Mouse (Mus musculus): ENCODE results near the gene Cuedc1. TPM values are rescaled to one million over a fixed set of nuclear protein-coding genes. Genes with fewer than 3 reads are reported as not detected.
A peak's percentile ranks its signal among the peaks of the same experiment; 100 is the strongest.

Cuedc1 gene
- polyA plus RNA-seq, 1 experiment from 2014 or later: 40.5 TPM

DNA sequence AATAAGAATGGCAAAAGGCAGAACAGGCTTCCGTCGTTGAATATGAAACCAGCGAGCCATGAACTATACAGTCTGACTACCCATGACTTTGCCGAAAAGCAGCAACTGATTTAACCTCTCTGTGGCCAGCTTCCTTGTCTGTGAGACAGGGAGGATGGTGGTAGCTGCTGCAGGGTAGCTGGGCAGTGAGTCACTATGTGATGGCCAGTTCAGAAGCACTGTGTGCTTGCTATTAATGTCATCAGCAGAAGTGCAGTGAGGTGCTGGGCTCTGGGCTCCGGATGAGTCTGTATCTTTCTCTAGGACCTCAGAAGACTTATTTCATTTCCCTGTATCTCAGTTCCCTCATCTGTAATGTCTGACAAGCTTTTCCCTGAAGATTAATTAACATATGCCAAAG is 7.6 kb upstream of the Cuedc1 start:
- H3K9me3 ChIP-seq: no peaks in the 10 kb centered on the region
- H3K4me1 ChIP-seq: peaks cover 31% of the 10 kb centered on the region
- H3K4me3 ChIP-seq: no peak overlapping the region
- no peaks in the 10 kb centered on the region for H3K27me3 ChIP-seq
- 0 out of 2 replicates have a peak, but pooled peaks cover 4% of the 10 kb centered on the region for H3K36me3 ChIP-seq
- H3K4me2 ChIP-seq (replicated peaks): no peak overlapping the region
- WGBS: 76% methylated on average over 5 of the region's 5 CpGs
- no peak for ATAC-seq (ENCODE audit: low FRiP score, low read depth)
- no peak overlapping the region for H3K9ac ChIP-seq (replicated peaks)
- no peak overlapping the region for H3K27ac ChIP-seq (replicated peaks)

DNA sequence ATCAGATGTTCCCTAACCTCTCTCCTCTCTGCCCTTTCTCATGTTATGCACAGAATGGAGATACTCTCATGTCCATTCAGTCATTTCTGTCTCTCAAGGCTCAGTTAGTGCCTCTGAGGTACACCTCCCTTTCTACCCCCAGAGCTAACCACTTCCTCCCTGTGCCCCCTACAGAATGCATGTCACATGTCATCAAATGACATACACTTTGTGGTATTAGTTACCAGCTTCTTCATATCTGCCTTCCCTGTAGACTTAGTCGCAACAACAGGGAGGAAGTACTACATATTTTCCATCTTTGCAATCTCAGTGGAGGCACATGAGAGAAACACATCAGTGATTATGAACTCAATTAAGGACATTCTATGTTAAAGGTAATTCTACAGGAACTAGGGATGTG is 5.9 kb upstream of the Cuedc1 start:
- Histone ChIP-seq H3K4me1 (peaks cover 20% of the 10 kb centered on the region), H3K9ac (replicated peaks) (no peak overlapping the region), H3K4me3 (no peak overlapping the region), H3K27me3 (peaks cover 6% of the 10 kb centered on the region), H3K36me3 (no peaks in the 10 kb centered on the region), H3K4me2 (replicated peaks) (no peak overlapping the region), H3K27ac (replicated peaks) (no peak overlapping the region), H3K9me3 (no peaks in the 10 kb centered on the region)
- no peak for ATAC-seq (ENCODE audit: low FRiP score, low read depth)
- WGBS: 91% methylated on average over 1 of the region's 1 CpGs

- 19% methylated on average over 4 of the region's 4 CpGs for WGBS
- Histone ChIP-seq H3K27me3 (peaks cover 18% of the 10 kb centered on the region), H3K4me2 (replicated peaks) (0 out of 2 replicates have a peak overlapping the region, but pooled peaks have one; percentile 61), H3K9me3 (no peaks in the 10 kb centered on the region), H3K36me3 (no peaks in the 10 kb centered on the region), H3K27ac (replicated peaks) (no peak overlapping the region), H3K4me1 (peaks cover 33% of the 10 kb centered on the region), H3K9ac (replicated peaks) (0 out of 2 replicates have a peak overlapping the region, but pooled peaks have one; percentile 31), H3K4me3 (no peak overlapping the region)
- no peak for ATAC-seq (ENCODE audit: low FRiP score, low read depth)
These were observed 685 bp upstream of the Cuedc1 start for GRCm38 (mm10) chr11:88097173-88097572.

DNA sequence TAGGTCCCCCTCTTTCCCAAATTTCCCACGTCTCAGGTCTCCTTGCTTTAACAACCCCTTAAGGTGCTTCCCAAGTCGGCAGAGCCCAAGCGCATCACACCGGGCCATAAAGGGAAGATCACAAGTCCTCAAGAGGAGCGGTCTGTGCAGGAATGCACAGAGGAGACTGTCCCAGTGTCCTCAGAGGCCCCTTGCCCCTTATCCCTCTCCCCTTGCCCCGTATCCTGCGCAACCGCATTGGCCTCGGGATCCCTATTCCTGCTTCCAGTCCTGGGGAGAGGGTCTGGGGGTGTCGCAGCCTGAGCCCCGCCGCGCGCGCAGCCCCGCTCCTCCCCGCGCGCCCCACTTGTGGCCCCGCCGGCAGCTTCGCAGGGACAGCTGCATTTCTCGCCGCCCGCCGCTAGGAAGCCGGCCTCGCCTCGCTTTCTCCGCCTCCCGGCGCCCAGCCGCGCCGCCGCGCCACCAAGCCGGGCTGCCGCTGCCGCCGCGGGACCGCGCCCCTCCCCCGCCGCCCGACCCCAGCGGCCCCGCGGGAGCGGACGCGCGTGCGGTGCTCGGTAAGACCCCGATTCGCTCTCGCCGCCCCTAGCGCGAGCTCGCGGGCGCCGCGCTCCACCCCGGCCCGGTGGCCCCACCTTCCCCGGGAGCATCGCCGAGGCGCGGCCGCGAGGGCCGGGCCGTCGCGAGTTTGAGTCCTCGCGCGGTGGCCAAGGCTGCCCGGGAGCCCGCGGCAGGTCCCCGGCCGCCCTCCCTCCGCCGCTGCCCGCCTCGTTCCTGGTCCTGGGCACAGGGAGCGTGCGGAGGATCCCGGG is 1.1 kb downstream of the Cuedc1 start:
- Histone ChIP-seq H3K27me3 (peaks cover 18% of the 10 kb centered on the region), H3K9ac (replicated peaks) (peak overlapping the region; percentile 96), H3K36me3 (no peaks in the 10 kb centered on the region), H3K4me1 (peaks cover 33% of the 10 kb centered on the region), H3K4me2 (replicated peaks) (peak overlapping the region; percentile 61), H3K4me3 (peak overlapping the region; percentile 83), H3K9me3 (no peaks in the 10 kb centered on the region), H3K27ac (replicated peaks) (peak overlapping the region; percentile 91)
- peak; percentile 77 for ATAC-seq (ENCODE audit: low FRiP score, low read depth)
- under 1% methylated on average over 95 of the region's 95 CpGs for WGBS

DNA sequence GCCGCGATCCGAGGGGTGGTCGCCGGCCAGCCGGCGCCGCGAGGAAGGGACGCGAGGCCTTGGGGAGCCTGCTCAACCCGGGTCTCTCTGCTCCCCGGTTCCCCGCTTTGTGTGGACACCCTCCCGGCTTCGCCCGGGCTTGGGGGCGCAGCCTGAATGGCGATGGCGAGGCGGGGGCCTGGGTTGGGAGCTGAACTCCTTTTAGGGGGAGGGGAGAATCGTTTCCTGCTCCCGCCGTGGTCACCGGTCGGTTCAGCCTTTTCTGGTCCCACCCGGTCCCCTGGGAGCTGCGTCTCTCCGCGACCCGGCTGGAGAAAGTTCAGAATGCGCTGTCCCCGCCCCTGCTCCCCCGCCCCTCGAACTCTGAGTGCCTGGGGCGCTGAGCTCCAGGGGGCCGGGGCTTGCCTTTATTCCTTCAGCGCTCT is 1.8 kb downstream of the Cuedc1 start:
- peak overlapping the region; percentile 61 for H3K4me2 ChIP-seq (replicated peaks)
- H3K4me1 ChIP-seq: peaks cover 33% of the 10 kb centered on the region
- peak overlapping the region; percentile 83 for H3K4me3 ChIP-seq
- no peaks in the 10 kb centered on the region for H3K9me3 ChIP-seq
- WGBS: under 1% methylated on average over 38 of the region's 38 CpGs
- ATAC-seq (ENCODE audit: low FRiP score, low read depth): peak; percentile 31
- no peaks in the 10 kb centered on the region for H3K36me3 ChIP-seq
- peaks cover 18% of the 10 kb centered on the region for H3K27me3 ChIP-seq
- H3K27ac ChIP-seq (replicated peaks): peak overlapping the region; percentile 91
- H3K9ac ChIP-seq (replicated peaks): peak overlapping the region; percentile 96

DNA sequence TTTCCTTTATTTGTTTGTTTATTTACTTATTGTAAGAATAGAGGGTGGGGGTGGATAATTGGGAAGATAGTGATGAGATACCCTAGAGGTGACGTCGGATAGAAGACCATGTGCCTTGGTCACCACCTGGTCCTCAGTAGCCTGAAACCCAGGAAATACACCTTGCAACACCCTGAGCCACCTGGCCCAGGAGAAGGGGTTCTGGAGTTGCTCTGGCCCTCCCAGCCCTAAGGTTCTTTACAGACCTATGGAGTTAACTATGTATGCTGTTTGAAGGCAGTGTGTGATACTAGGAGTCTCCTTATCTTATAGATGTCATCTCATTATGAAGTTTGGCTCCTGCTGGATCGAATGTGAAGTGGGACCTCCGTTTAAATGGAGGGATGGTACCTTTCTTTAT is 2.3 kb downstream of the Cuedc1 start:
- ATAC-seq (ENCODE audit: low FRiP score, low read depth): no peak
- 33% methylated on average over 4 of the region's 4 CpGs for WGBS
- Histone ChIP-seq H3K4me3 (peak overlapping the region; percentile 83), H3K36me3 (no peaks in the 10 kb centered on the region), H3K4me1 (peaks cover 33% of the 10 kb centered on the region), H3K4me2 (replicated peaks) (peak overlapping the region; percentile 61), H3K27ac (replicated peaks) (no peak overlapping the region), H3K9ac (replicated peaks) (peak overlapping the region; percentile 96), H3K27me3 (peaks cover 18% of the 10 kb centered on the region), H3K9me3 (no peaks in the 10 kb centered on the region)

DNA sequence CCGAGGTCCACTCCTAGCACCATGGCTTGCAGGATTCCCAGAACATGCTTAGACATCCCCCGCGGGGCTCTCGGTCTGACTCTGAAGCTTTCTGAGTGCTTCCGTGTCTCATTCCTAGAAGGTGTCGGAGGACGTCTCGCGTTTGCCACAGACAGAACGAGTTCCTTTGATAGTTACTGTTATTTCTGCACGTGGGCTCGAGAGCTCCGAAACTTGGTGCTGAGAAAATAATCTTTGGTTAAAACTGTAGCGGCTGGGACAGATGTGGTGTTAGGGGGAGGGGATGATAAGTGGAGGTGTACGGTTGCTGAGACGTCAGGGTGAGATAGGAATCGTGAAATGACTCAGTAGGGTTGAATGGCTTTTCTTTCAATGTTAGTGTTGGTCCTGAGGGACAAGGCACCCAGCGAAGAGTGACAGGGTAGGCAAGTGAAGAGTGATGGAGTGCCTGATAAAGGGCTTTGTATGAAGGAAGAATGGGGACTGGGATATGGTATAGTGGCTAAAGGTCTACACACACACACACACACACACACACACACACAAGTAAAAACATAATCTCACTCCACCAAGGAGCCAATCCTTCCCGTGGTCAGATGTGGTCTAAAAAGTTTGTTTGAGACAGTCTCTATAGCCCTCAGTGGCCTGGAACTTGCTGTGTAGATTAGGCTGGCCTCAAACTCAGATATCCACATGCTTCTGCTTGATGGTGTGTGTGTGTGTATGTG is 5.5 kb downstream of the Cuedc1 start:
- 93% methylated on average over 19 of the region's 19 CpGs for WGBS
- Histone ChIP-seq H3K9me3 (no peaks in the 10 kb centered on the region), H3K9ac (replicated peaks) (no peak overlapping the region), H3K4me2 (replicated peaks) (no peak overlapping the region), H3K36me3 (no peaks in the 10 kb centered on the region), H3K4me3 (no peak overlapping the region), H3K27me3 (no peaks in the 10 kb centered on the region), H3K27ac (replicated peaks) (no peak overlapping the region), H3K4me1 (peaks cover 30% of the 10 kb centered on the region)
- ATAC-seq (ENCODE audit: low FRiP score, low read depth): no peak

DNA sequence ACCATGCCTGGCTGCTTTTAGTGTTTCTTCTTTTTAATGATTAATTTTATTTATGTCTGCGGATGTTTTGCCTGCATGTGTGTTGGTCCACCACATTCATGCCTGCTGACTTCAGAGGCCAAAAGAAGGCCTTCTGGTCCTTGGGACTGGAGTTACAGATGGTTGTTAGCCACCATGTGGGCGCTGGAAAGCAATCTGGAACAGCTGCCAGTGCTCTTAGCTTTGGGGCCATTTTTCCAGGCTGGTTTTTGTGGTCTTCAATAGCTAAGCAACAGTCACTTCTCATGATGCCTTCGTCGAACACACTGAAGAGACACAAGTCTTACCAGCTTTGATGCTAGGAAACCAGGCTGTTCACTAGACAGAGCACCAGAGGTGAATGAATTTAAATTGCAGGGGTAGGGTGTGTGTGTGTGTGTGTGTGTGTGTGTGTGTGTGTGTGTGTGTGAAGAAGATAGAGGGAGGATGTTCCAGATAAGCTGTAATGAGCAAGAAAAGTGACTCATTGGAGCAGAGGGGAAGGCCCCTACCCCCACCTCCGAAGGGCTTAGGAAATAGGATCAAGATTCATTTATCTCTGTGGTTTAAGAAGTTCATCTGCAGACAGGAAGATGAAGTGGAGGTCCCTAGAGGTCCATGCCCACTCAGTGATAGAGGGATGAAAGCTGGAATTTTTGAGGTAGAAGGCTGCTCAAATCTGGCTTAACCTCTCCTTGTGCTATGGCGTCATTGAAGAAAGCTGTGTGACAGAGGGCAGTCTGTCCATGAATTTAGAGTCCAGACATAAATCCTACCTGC is 7.8 kb downstream of the Cuedc1 start:
- WGBS: 80% methylated on average over 6 of the region's 6 CpGs
- Histone ChIP-seq H3K27ac (replicated peaks) (peak overlapping the region; percentile 21; the same call in 1 of the 2 replicates), H3K4me1 (peaks cover 27% of the 10 kb centered on the region)

GRCm38 (mm10) chr11:88106292-88106554 is 8.4 kb downstream of the Cuedc1 start:
- peaks cover 24% of the 10 kb centered on the region for H3K4me1 ChIP-seq
- 68% methylated on average over 8 of the region's 8 CpGs for WGBS

More for the DNA sequence above, 7.8 kb downstream of the Cuedc1 start:
- Histone ChIP-seq H3K36me3 (no peaks in the 10 kb centered on the region), H3K4me2 (replicated peaks) (no peak overlapping the region), H3K4me3 (no peak overlapping the region), H3K9ac (replicated peaks) (no peak overlapping the region), H3K27me3 (no peaks in the 10 kb centered on the region), H3K9me3 (no peaks in the 10 kb centered on the region)
- ATAC-seq (ENCODE audit: low FRiP score, low read depth): no peak

GRCm38 (mm10) chr11:88107365-88107764 is 9.5 kb downstream of the Cuedc1 start:
- Histone ChIP-seq H3K27me3 (no peaks in the 10 kb centered on the region), H3K4me1 (peaks cover 29% of the 10 kb centered on the region), H3K4me2 (replicated peaks) (no peak overlapping the region), H3K9ac (replicated peaks) (no peak overlapping the region), H3K9me3 (no peaks in the 10 kb centered on the region), H3K27ac (replicated peaks) (no peak overlapping the region), H3K36me3 (no peaks in the 10 kb centered on the region), H3K4me3 (no peak overlapping the region)
- WGBS: 82% methylated on average over 4 of the region's 4 CpGs
- no peak for ATAC-seq (ENCODE audit: low FRiP score, low read depth)

More at GRCm38 (mm10) chr11:88106292-88106554, 8.4 kb downstream of the Cuedc1 start:
- Histone ChIP-seq H3K27ac (replicated peaks) (peak overlapping the region; percentile 21; the same call in 1 of the 2 replicates), H3K4me3 (no peak overlapping the region), H3K27me3 (no peaks in the 10 kb centered on the region), H3K9ac (replicated peaks) (no peak overlapping the region), H3K36me3 (no peaks in the 10 kb centered on the region), H3K9me3 (no peaks in the 10 kb centered on the region), H3K4me2 (replicated peaks) (no peak overlapping the region)
- ATAC-seq (ENCODE audit: low FRiP score, low read depth): no peak

- 74% methylated on average over 9 of the region's 9 CpGs for WGBS
- Histone ChIP-seq H3K9me3 (no peaks in the 10 kb centered on the region), H3K9ac (replicated peaks) (no peak overlapping the region), H3K4me2 (replicated peaks) (no peak overlapping the region), H3K27me3 (no peaks in the 10 kb centered on the region), H3K4me3 (no peak overlapping the region), H3K4me1 (peaks cover 47% of the 10 kb centered on the region), H3K36me3 (no peaks in the 10 kb centered on the region), H3K27ac (replicated peaks) (no peak overlapping the region)
- no peak for ATAC-seq (ENCODE audit: low FRiP score, low read depth)
These were observed 12.3 kb downstream of the Cuedc1 start for GRCm38 (mm10) chr11:88110031-88110594.
